Mouse (Mus musculus): ENCODE measurements around the gene Dppa3.

GRCm38 (mm10) chr6:122672746-122673145 lies 46.5 kb downstream of the Dppa3 start:
- TF ChIP-seq SIN3A (IDR thresholded peaks at IDR 0.05; ENCODE audit: low read length), result no peak
- TF ChIP-seq CTCF (IDR thresholded peaks at IDR 0.05 in 2 of 3, conservative IDR thresholded peaks at IDR 0.05 in 1 of 3; ENCODE audit: control insufficient read depth in 1 of 3, insufficient read depth in 1 of 3, low read depth in 2 of 3, low read length in 3 of 3, poor library complexity in 1 of 3, severe bottlenecking in 1 of 3), result no peak
- TF ChIP-seq E2F4 (IDR thresholded peaks at IDR 0.05; ENCODE audit: borderline replicate concordance, low read depth, low read length), result no peak
- no peak for TF ChIP-seq TCF12 (IDR thresholded peaks at IDR 0.05; ENCODE audit: low read depth, low read length)
- TF ChIP-seq USF2 (IDR thresholded peaks at IDR 0.05; ENCODE audit: borderline replicate concordance in 1 of 2, insufficient read depth in 1 of 2, low read depth in 1 of 2, low read length in 2 of 2), result no peak
- TF ChIP-seq SMC3 (IDR thresholded peaks at IDR 0.05; ENCODE audit: low read depth, low read length), result no peak
- no peak for TF ChIP-seq ZNF384 (IDR thresholded peaks at IDR 0.05; ENCODE audit: low read depth, low read length)
- TF ChIP-seq POLR2A (IDR thresholded peaks at IDR 0.05; ENCODE audit: control insufficient read depth in 1 of 2, insufficient read depth in 1 of 2, low read depth in 1 of 2, low read length in 2 of 2, poor library complexity in 1 of 2), result no peak
- no peak for TF ChIP-seq USF1 (IDR thresholded peaks at IDR 0.05; ENCODE audit: low read depth, low read length)
- TF ChIP-seq GATA1 (IDR thresholded peaks at IDR 0.05; ENCODE audit: low read depth, low read length), result no peak
- TF ChIP-seq NELFE (IDR thresholded peaks at IDR 0.05; ENCODE audit: low read depth, low read length), result no peak
- no peak for TF ChIP-seq UBTF (IDR thresholded peaks at IDR 0.05; ENCODE audit: borderline replicate concordance, insufficient read depth, low read depth, low read length)
- no peak for TF ChIP-seq TAL1 (IDR thresholded peaks at IDR 0.05; ENCODE audit: low read length)
- TF ChIP-seq GABPA (IDR thresholded peaks at IDR 0.05; ENCODE audit: low read depth, low read length), result no peak
